ENCODE assay signal across 30 mouse cellular contexts in the genomic region with DNA sequence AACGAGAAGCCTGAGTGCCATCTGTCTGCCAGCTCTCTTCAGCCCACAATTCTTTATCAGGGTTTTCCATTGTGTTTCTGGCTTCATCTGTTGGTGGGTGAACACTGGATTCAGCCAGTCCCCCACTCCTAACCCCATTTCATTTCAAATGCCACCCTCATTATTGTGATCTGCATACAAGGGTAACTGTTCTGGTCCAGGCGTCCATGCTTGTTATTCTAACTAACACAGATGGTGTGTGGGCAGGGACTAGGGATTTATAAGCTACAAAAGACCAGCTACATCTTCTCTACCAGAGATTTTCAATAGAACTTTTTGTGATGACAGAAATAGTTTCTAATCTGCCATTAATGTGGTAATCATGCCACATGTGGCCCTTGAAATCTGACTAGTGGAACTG.
DNase-seq lines count a peak whose midpoint lies in the region; ATAC-seq and TF ChIP-seq lines count a peak whose summit lies in the region.
"Had no signal": no experiment of that assay in that cellular context is flagged by ENCODE, and none has a peak within 500 bp of the region (broad histone marks: within the 10 kb centered on the region; RNA-seq: fewer than 3 reads in every experiment).

No protein-coding gene starts in this region.

- no peak for TF ChIP-seq POLR2A in testis, adult 2 months (IDR thresholded peaks at IDR 0.05; ENCODE audit: control insufficient read depth, low read depth, low read length)

- H3K4me2 ChIP-seq in liver, embryonic 12.5 days, result no peak overlapping the region
- no peak overlapping the region for H3K4me2 ChIP-seq in forebrain, embryonic 11.5 days (ENCODE audit: low read depth, low read length, severe bottlenecking)
- H3K4me2 ChIP-seq: hindbrain, embryonic 15.5 days; kidney, embryonic 15.5 days; limb, embryonic 15.5 days; midbrain, embryonic 13.5 days; neural tube, embryonic 13.5 days; stomach, embryonic 15.5 days had no signal

- ATAC-seq in liver, embryonic 12.5 days, result no peak
- no peak for ATAC-seq in forebrain, embryonic 11.5 days (replicated peaks; ENCODE audit: low FRiP score)
- ATAC-seq: forebrain, embryonic 14.5 days; midbrain, embryonic 13.5 days had no signal

- no peaks in the 10 kb centered on the region for H3K4me1 ChIP-seq in testis, adult 2 months (ENCODE audit: control insufficient read depth, insufficient read depth, low read length)
- no peaks in the 10 kb centered on the region for H3K4me1 ChIP-seq in liver, embryonic 12.5 days
- H3K4me1 ChIP-seq in forebrain, embryonic 11.5 days (replicated peaks; ENCODE audit: control insufficient read depth, insufficient read depth, low read length), result no peaks in the 10 kb centered on the region
- H3K4me1 ChIP-seq: hindbrain, embryonic 10.5 days; hindbrain, embryonic 15.5 days; kidney, embryonic 15.5 days; limb, embryonic 10.5 days; limb, embryonic 15.5 days; midbrain, embryonic 13.5 days; neural tube, embryonic 13.5 days; stomach, embryonic 15.5 days had no signal

- no peaks in the 10 kb centered on the region for H3K27me3 ChIP-seq in testis, adult 2 months (ENCODE audit: control insufficient read depth, insufficient read depth, low read length)
- no peaks in the 10 kb centered on the region for H3K27me3 ChIP-seq in liver, embryonic 12.5 days (replicated peaks)
- no peaks in the 10 kb centered on the region for H3K27me3 ChIP-seq in forebrain, embryonic 11.5 days (ENCODE audit: control insufficient read depth, insufficient read depth, low read length)
- H3K27me3 ChIP-seq: hindbrain, embryonic 15.5 days; kidney, embryonic 15.5 days; limb, embryonic 15.5 days; midbrain, embryonic 13.5 days; neural tube, embryonic 13.5 days; stomach, embryonic 15.5 days had no signal

- WGBS in liver, embryonic 12.5 days (ENCODE audit: insufficient replicate concordance), result 55% methylated on average over 2 of the region's 2 CpGs
- 80% methylated on average over 2 of the region's 2 CpGs for WGBS in forebrain, embryonic 11.5 days

- no peaks in the 10 kb centered on the region for H3K9me3 ChIP-seq in liver, embryonic 12.5 days (replicated peaks)
- H3K9me3 ChIP-seq in forebrain, embryonic 11.5 days (ENCODE audit: control insufficient read depth, low read length), result no peaks in the 10 kb centered on the region
- H3K9me3 ChIP-seq: hindbrain, embryonic 10.5 days; hindbrain, embryonic 15.5 days; kidney, embryonic 15.5 days; limb, embryonic 10.5 days; limb, embryonic 15.5 days; midbrain, embryonic 13.5 days; neural tube, embryonic 13.5 days; stomach, embryonic 15.5 days had no signal

- peak overlapping the region; percentile 67 for H3K4me3 ChIP-seq in testis, adult 2 months (ENCODE audit: control insufficient read depth, low read depth, low read length)
- no peak overlapping the region for H3K4me3 ChIP-seq in liver, embryonic 12.5 days
- H3K4me3 ChIP-seq in forebrain, embryonic 11.5 days (ENCODE audit: low read depth, low read length), result no peak overlapping the region
- H3K4me3 ChIP-seq: hindbrain, embryonic 10.5 days; hindbrain, embryonic 15.5 days; kidney, embryonic 15.5 days; left cerebral cortex, adult 2 months; limb, embryonic 10.5 days; limb, embryonic 15.5 days; midbrain, embryonic 13.5 days; neural tube, embryonic 13.5 days; stomach, embryonic 15.5 days had no signal

- H3K27ac ChIP-seq in testis, adult 2 months (ENCODE audit: control insufficient read depth, insufficient read depth, low read depth, low read length), result no peak overlapping the region
- H3K27ac ChIP-seq in liver, embryonic 12.5 days, result no peak overlapping the region
- H3K27ac ChIP-seq in forebrain, embryonic 11.5 days (ENCODE audit: low read depth, low read length), result no peak overlapping the region
- H3K27ac ChIP-seq: hindbrain, embryonic 10.5 days; hindbrain, embryonic 15.5 days; kidney, embryonic 15.5 days; left cerebral cortex, adult 2 months; limb, embryonic 10.5 days; limb, embryonic 15.5 days; liver, embryonic 14.5 days; macrophage; midbrain, embryonic 13.5 days; neural tube, embryonic 13.5 days; stomach, embryonic 15.5 days had no signal

- TF ChIP-seq CTCF in testis, adult 2 months (IDR thresholded peaks at IDR 0.05; ENCODE audit: control insufficient read depth, insufficient read depth, insufficient replicate concordance, low read depth, low read length), result no peak

- intact Hi-C loops in left cerebral cortex, postnatal 25 days (cut with DNase I), result no loop called here

- H3K9ac ChIP-seq in liver, embryonic 12.5 days, result no peak overlapping the region
- H3K9ac ChIP-seq in forebrain, embryonic 11.5 days (ENCODE audit: low read length), result no peak overlapping the region
- H3K9ac ChIP-seq: hindbrain, embryonic 15.5 days; kidney, embryonic 15.5 days; limb, embryonic 15.5 days; liver, embryonic 14.5 days; midbrain, embryonic 13.5 days; neural tube, embryonic 13.5 days; stomach, embryonic 15.5 days had no signal

- H3K36me3 ChIP-seq in testis, adult 2 months (ENCODE audit: control insufficient read depth, insufficient read depth, low read length), result no peaks in the 10 kb centered on the region
- no peaks in the 10 kb centered on the region for H3K36me3 ChIP-seq in liver, embryonic 12.5 days
- no peaks in the 10 kb centered on the region for H3K36me3 ChIP-seq in forebrain, embryonic 11.5 days (ENCODE audit: control insufficient read depth, insufficient read depth, low read length)
- H3K36me3 ChIP-seq: hindbrain, embryonic 10.5 days; hindbrain, embryonic 15.5 days; kidney, embryonic 15.5 days; limb, embryonic 10.5 days; limb, embryonic 15.5 days; midbrain, embryonic 13.5 days; neural tube, embryonic 13.5 days; stomach, embryonic 15.5 days had no signal

- peak; percentile 7 to 75 for DNase-seq in left cerebral cortex, postnatal 25 days (ENCODE audit: low spot score in 2 of 2)
- DNase-seq in left cerebral cortex, adult 11 months (ENCODE audit: low spot score), result no peak
- DNase-seq in testis, postnatal 10 days (ENCODE audit: low spot score), result no peak
- peak; percentile 66 for DNase-seq in layer of hippocampus, adult 9-11 months
- no peak for DNase-seq in forebrain, embryonic 11.5 days (ENCODE audit: low spot score)
- DNase-seq: adrenal gland, postnatal 25 days; B cell, adult 2 months; cerebellum, adult 9-10 months; cerebellum, postnatal 36 days; gastrocnemius, postnatal 14 days; heart, postnatal 14 days; kidney, adult 18-20 months; kidney, postnatal 25 days; lung, adult 2 months; lung, postnatal 10 days; thymus, postnatal 4 days had no signal

Comparison
In these comparisons a context has a peak if more than half of its experiments do, and no peak if none do; other contexts are left out.
1. DNase-seq: peak in left cerebral cortex, postnatal 25 days (2 of 2) and layer of hippocampus, adult 9-11 months (single experiment); none in left cerebral cortex, adult 11 months (single experiment), testis, postnatal 10 days (single experiment) and forebrain, embryonic 11.5 days (single experiment).